Mouse (Mus musculus) embryonic facial prominence, embryonic 14.5 days (tissue): Measurements from ENCODE around the gene Xrcc4. TPM values are rescaled to one million over a fixed set of nuclear protein-coding genes. Genes with fewer than 3 reads are reported as not detected.
A peak's percentile ranks its signal among the peaks of the same experiment; 100 is the strongest.

Source experiments
- ATAC-seq: fragments of 200-750 bp; cut with Nextera tagmentation; 2 replicates; pipeline ENCODE4 v1.8.0; 2017; ENCODE audit warnings: low read depth, moderate number of reproducible peaks, moderate TSS enrichment
- DNase-seq: peaks from one replicate; pipeline ENCODE4 v3.0.0-alpha.2; 2015; ENCODE audit warnings: low spot score
- H3K27ac ChIP-seq: fragments of 300-500 bp; sonication (generic); replicated peaks from 2 replicates; pipeline ENCODE4 v1.5.1; 2014; ENCODE audit warnings: low read depth, mild to moderate bottlenecking, low read length, moderate library complexity
- H3K27me3 ChIP-seq: fragments of 300-500 bp; sonication (generic); replicated peaks from 2 replicates; pipeline ENCODE4 v1.6.1; 2014; ENCODE audit warnings: low read length; ENCODE audit not compliant: control insufficient read depth, insufficient read depth
- H3K36me3 ChIP-seq: fragments of 300-500 bp; sonication (generic); 2 replicates; pipeline ENCODE4 v1.6.1; 2014; ENCODE audit warnings: low read length, mixed read lengths; ENCODE audit not compliant: control insufficient read depth, insufficient read depth
- H3K4me1 ChIP-seq: fragments of 300-500 bp; sonication (generic); 2 replicates; pipeline ENCODE4 v1.6.1; 2014; ENCODE audit warnings: antibody characterized with exemption, low read length; ENCODE audit not compliant: control insufficient read depth, insufficient read depth
- H3K4me2 ChIP-seq: fragments of 300-500 bp; sonication (generic); 2 replicates; pipeline ENCODE4 v1.6.1; 2014; ENCODE audit warnings: low read depth, mild to moderate bottlenecking, low read length, moderate library complexity, mixed read lengths
- H3K4me3 ChIP-seq: fragments of 300-500 bp; sonication (generic); 2 replicates; pipeline ENCODE4 v1.5.1; 2014; ENCODE audit warnings: low read depth, mild to moderate bottlenecking, low read length
- H3K9ac ChIP-seq: fragments of 300-500 bp; sonication (generic); 2 replicates; pipeline ENCODE4 v1.6.1; 2014; ENCODE audit warnings: low read depth, mild to moderate bottlenecking, low read length, moderate library complexity, mixed read lengths
- H3K9me3 ChIP-seq: fragments of 300-500 bp; sonication (generic); 2 replicates; pipeline ENCODE4 v1.6.1; 2016; ENCODE audit warnings: low read length; ENCODE audit not compliant: control insufficient read depth
- WGBS: fragments of 180-500 bp; shearing (Covaris S2); extraction: QIAGEN DNeasy Blood & Tissue Kit; methylation state at CpG from one replicate; pipeline ENCODE4 v1.1.7; 2014; 5-methylcytosine and 5-hydroxymethylcytosine counted together
- polyA plus RNA-seq: library from polyadenylated mRNA; unstranded; fragments of >200 nt; fragmentation: Nextera tagmentation; extraction: Ambion mirVana; gene quantifications from 2 replicates; pipeline ENCODE4 v1.2.1, GENCODE M21; 2014

Gene Xrcc4
- polyA plus RNA-seq, 1 experiment from 2014 or later: 11.8 TPM

GRCm38 (mm10) chr13:89743201-89743600 lies 346.2 kb downstream of the Xrcc4 start:
- no peak for DNase-seq
- H3K36me3 ChIP-seq: no peaks in the 10 kb centered on the region
- 17% methylated on average over 8 of the region's 8 CpGs for WGBS
- no peaks in the 10 kb centered on the region for H3K9me3 ChIP-seq
- no peak for ATAC-seq
- H3K27ac ChIP-seq: no peak overlapping the region; the same call in 1 of the 2 replicates
- H3K27me3 ChIP-seq: no peaks in the 10 kb centered on the region
- H3K9ac ChIP-seq: peak overlapping the region; percentile 92
- H3K4me3 ChIP-seq: peak overlapping the region; percentile 72
- peaks cover 12% of the 10 kb centered on the region for H3K4me1 ChIP-seq
- peak overlapping the region; percentile 84 for H3K4me2 ChIP-seq

- Histone ChIP-seq H3K9ac (peak overlapping the region; percentile 92), H3K9me3 (no peaks in the 10 kb centered on the region), H3K4me3 (peak overlapping the region; percentile 72), H3K4me2 (peak overlapping the region; percentile 84), H3K36me3 (no peaks in the 10 kb centered on the region), H3K27me3 (no peaks in the 10 kb centered on the region), H3K4me1 (peaks cover 12% of the 10 kb centered on the region), H3K27ac (peak overlapping the region; percentile 95)
- 3% methylated on average over 15 of the region's 15 CpGs for WGBS
- ATAC-seq (no peak), DNase-seq (peak; percentile 24)
Observed at GRCm38 (mm10) chr13:89742686-89743200, 346.7 kb downstream of the Xrcc4 start.

DNA sequence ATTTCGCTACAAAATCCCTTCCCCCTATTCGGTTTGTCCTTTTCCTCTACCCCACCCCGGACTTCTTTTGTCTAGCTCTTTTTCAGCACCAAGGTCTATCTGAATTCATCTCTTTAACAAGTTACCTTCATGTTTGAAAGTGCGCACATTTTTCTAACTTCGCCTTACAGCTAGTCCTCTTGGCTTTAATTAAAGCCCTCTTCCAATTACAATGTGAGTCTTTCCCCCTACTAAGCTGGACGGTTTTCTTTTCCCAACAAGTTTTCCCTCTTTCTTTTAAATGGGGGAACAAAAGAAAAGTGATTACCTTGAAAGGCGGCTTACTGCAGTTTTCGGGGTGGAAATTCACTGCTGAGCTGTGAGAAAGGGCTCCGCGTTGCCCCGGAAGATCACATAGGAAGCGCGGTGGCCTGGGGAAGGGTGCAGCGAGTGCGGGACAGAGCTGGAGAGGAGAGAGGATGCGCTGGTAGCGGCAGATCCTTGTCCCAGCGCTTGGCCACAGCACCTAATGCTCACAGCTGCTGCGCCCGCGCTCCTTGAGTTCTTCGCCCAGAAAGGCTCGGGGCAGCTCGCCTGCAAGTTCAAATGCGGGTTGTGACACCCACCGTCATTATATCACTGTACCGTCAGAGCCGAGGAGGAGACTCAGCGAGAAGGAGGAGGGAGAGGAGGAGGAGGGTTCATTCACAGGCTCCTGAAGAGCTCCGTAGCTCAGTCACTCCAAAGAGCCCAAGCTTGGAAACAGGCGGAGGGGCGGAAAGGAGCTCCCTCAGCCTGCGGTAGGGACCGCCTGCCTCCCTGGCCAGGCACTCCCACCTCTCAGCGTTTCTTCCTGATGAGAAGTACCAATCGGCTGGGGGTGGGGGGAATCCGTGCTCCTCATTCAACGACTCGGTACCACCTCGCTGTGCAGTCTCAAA lies 347.4 kb downstream of the Xrcc4 start, which contains the start of gene Vcan:
Gene Vcan (minus strand): TSS at position 744 of the 920 bp plus-strand sequence.
- H3K36me3 ChIP-seq: 0 out of 2 replicates have a peak, but pooled peaks cover 1% of the 10 kb centered on the region
- peak within 1 kb of the TSS; percentile 72 for H3K4me3 ChIP-seq
- H3K27me3 ChIP-seq: no peaks in the 10 kb centered on the region
- DNase-seq: peak; percentile 94
- H3K9me3 ChIP-seq: no peaks in the 10 kb centered on the region
- H3K4me2 ChIP-seq: peak within 1 kb of the TSS; percentile 84
- ATAC-seq: peak; percentile 73
- peak within 1 kb of the TSS; percentile 95 for H3K27ac ChIP-seq
- WGBS: under 1% methylated on average over 38 of the region's 40 CpGs
- peaks cover 12% of the 10 kb centered on the region for H3K4me1 ChIP-seq
- peak within 1 kb of the TSS; percentile 92 for H3K9ac ChIP-seq

DNA sequence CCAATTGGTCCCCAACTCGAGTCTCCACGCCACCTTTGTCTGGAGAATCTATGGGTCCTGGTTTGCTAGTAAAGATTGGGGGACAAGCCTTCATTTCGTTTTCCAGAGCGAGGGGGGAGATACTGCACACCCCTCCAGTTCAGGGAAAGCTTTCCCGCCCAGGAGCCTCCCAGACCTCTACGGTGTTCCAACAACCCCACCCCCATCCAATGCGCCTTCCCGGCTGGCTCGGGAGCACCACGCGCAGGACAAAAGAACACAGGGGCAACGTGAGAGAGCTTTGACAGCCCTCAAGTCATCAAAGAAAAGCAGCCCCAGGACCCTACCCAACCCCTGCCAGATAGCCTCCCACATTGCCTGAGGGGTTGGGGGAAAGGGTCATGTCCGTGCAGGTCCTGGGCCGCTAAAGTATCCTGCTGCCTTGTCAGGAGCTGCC lies 348.3 kb downstream of the Xrcc4 start:
- peak; percentile 24; the same call in 1 of the 2 replicates for ATAC-seq
- Histone ChIP-seq H3K27ac (peak overlapping the region; percentile 95), H3K36me3 (0 out of 2 replicates have a peak, but pooled peaks cover 3% of the 10 kb centered on the region), H3K4me1 (peaks cover 12% of the 10 kb centered on the region), H3K4me3 (peak overlapping the region; percentile 72), H3K4me2 (peak overlapping the region; percentile 84), H3K9me3 (no peaks in the 10 kb centered on the region), H3K27me3 (no peaks in the 10 kb centered on the region), H3K9ac (peak overlapping the region; percentile 92)
- under 1% methylated on average over 14 of the region's 14 CpGs for WGBS
- peak; percentile 74 for DNase-seq

- ATAC-seq: peak; percentile 88
- H3K4me1 ChIP-seq: peaks cover 12% of the 10 kb centered on the region
- no peaks in the 10 kb centered on the region for H3K27me3 ChIP-seq
- H3K4me3 ChIP-seq: peak overlapping the region; percentile 72
- peak overlapping the region; percentile 95 for H3K27ac ChIP-seq
- WGBS: under 1% methylated on average over 27 of the region's 33 CpGs
- DNase-seq: peak; percentile 94
- H3K36me3 ChIP-seq: 0 out of 2 replicates have a peak, but pooled peaks cover 3% of the 10 kb centered on the region
- no peaks in the 10 kb centered on the region for H3K9me3 ChIP-seq
- peak overlapping the region; percentile 84 for H3K4me2 ChIP-seq
- peak overlapping the region; percentile 92 for H3K9ac ChIP-seq
Observed at GRCm38 (mm10) chr13:89740243-89741115, 348.9 kb downstream of the Xrcc4 start.

- Histone ChIP-seq H3K27me3 (no peaks in the 10 kb centered on the region), H3K36me3 (0 out of 2 replicates have a peak, but pooled peaks cover 3% of the 10 kb centered on the region), H3K9me3 (no peaks in the 10 kb centered on the region), H3K4me3 (peak overlapping the region; percentile 72), H3K4me2 (peak overlapping the region; percentile 84), H3K9ac (peak overlapping the region; percentile 92), H3K4me1 (peaks cover 12% of the 10 kb centered on the region), H3K27ac (peak overlapping the region; percentile 95)
- DNase-seq (no peak), ATAC-seq (no peak)
- WGBS: 0% methylated on average over 24 of the region's 24 CpGs
Observed at GRCm38 (mm10) chr13:89739696-89740242, 349.6 kb downstream of the Xrcc4 start.

DNA sequence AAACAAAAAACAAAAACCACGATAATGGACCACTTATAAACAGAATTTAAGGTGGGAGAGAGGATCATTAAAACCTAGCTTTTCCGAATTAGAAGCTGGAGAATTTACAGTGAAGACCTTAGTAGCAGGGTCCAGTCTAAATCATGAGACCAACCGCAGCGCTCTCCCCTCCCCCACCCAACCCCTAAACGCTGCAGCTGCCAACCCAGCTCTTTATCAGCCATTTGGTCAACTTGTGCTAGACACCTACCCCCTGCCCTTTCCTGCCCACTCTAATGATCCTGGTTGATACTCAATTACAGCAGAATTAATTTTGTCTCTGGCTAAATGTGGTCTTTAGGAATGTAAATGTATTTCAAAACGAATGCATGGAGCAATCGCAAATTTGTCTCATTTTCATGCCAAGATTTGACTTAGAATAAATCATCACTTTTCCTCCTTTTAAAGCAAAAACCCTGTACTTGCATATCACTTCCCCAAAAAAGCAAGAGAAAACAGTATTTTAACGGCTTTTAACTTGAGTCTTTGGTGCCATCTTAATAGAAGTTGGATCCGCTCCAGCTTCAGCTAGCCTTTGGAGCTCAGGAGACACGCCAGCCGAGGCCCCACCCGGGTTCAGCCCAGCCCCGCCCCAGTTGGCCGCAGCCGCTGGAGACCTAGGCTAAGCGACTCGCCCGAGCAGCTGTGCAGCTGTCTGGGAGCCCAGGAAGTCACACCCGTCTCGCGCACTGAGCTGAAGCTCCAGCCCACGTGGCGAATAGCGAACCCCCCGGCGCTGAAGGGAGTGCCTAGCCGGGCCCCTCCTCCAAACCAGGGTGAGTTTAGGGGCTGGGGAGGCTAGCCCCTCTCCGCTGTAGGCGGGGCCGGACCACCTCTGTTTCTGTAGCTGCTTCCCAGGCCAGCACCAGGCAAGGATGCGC lies 350.4 kb downstream of the Xrcc4 start:
- peak; percentile 74 for ATAC-seq
- 2% methylated on average over 30 of the region's 31 CpGs for WGBS
- H3K36me3 ChIP-seq: 0 out of 2 replicates have a peak, but pooled peaks cover 3% of the 10 kb centered on the region

More for the DNA sequence above, 350.4 kb downstream of the Xrcc4 start:
- peak; percentile 95 for DNase-seq
- Histone ChIP-seq H3K4me2 (peak overlapping the region; percentile 84), H3K9me3 (no peaks in the 10 kb centered on the region), H3K4me3 (peak overlapping the region; percentile 72), H3K9ac (peak overlapping the region; percentile 92), H3K4me1 (peaks cover 12% of the 10 kb centered on the region), H3K27ac (peak overlapping the region; percentile 95), H3K27me3 (no peaks in the 10 kb centered on the region)
